Mouse (Mus musculus) hindbrain, embryonic 13.5 days (tissue): ENCODE measurements around the gene Ccl7. TPM values are rescaled to one million over a fixed set of nuclear protein-coding genes. Genes with fewer than 3 reads are reported as not detected.

Experiments used
- ATAC-seq: fragments of 200-750 bp; cut with Nextera tagmentation; 2 replicates; pipeline ENCODE4 v1.8.0; 2017; ENCODE audit warnings: moderate TSS enrichment; ENCODE audit not compliant: low FRiP score
- H3K27ac ChIP-seq: fragments of 300-500 bp; sonication (generic); 2 replicates; pipeline ENCODE4 v1.5.1; 2015; ENCODE audit warnings: inconsistent platforms, mild to moderate bottlenecking, moderate library complexity
- H3K27me3 ChIP-seq: fragments of 300-500 bp; sonication (generic); 2 replicates; pipeline ENCODE4 v1.6.1; 2015; ENCODE audit warnings: mild to moderate bottlenecking, inconsistent platforms
- H3K36me3 ChIP-seq: fragments of 300-500 bp; sonication (generic); 2 replicates; pipeline ENCODE4 v1.6.1; 2015; ENCODE audit warnings: mild to moderate bottlenecking, inconsistent platforms
- H3K4me1 ChIP-seq: fragments of 300-500 bp; sonication (generic); replicated peaks from 2 replicates; pipeline ENCODE4 v1.6.1; 2015; ENCODE audit warnings: inconsistent platforms
- H3K4me2 ChIP-seq: fragments of 300-500 bp; sonication (generic); 2 replicates; pipeline ENCODE4 v1.6.1; 2015; ENCODE audit warnings: inconsistent platforms, mild to moderate bottlenecking, moderate library complexity
- H3K4me3 ChIP-seq: fragments of 300-500 bp; sonication (generic); 2 replicates; pipeline ENCODE4 v1.5.1; 2015; ENCODE audit warnings: mild to moderate bottlenecking, inconsistent platforms
- H3K9ac ChIP-seq: fragments of 300-500 bp; sonication (generic); 2 replicates; pipeline ENCODE4 v1.6.1; 2015; ENCODE audit warnings: mild to moderate bottlenecking, inconsistent platforms
- H3K9me3 ChIP-seq: fragments of 300-500 bp; sonication (generic); 2 replicates; pipeline ENCODE4 v1.6.1; 2016; ENCODE audit warnings: inconsistent platforms
- WGBS: fragments of 180-500 bp; shearing (Covaris S2); methylation state at CpG from one replicate; pipeline ENCODE4 v1.1.7; 2015; 5-methylcytosine and 5-hydroxymethylcytosine counted together
- polyA plus RNA-seq: library from polyadenylated mRNA; unstranded; fragments of >200 nt; fragmentation: Nextera tagmentation; extraction: Ambion mirVana; gene quantifications from 2 replicates; pipeline ENCODE4 v1.2.1, GENCODE M21; 2015

Ccl7 gene
- 0.57 and 1.0 TPM in 2 replicates for polyA plus RNA-seq

DNA sequence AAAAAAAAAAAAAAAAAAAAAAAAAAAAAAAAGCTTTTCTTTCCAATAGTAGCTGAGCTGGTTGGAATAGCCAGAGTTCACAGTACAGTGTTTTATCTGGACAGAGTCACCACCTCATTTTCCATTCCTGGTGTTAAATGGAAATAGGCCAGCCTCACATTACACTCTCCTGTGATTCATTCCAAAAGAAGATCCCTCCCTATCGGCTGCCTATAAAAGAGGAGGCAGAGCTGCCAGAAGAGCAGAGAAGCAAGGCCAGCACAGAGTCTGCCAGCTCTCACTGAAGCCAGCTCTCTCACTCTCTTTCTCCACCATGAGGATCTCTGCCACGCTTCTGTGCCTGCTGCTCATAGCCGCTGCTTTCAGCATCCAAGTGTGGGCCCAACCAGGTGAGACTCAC lies at the start of gene Ccl7:
Gene Ccl7, plus strand, starts transcription at position 242 of the 400 bp plus-strand sequence.
- Histone ChIP-seq H3K4me3 (no peak within 1 kb of the TSS), H3K36me3 (no peaks in the 10 kb centered on the region), H3K4me1 (no peaks in the 10 kb centered on the region), H3K9ac (no peak within 1 kb of the TSS), H3K27ac (no peak within 1 kb of the TSS), H3K4me2 (no peak within 1 kb of the TSS), H3K9me3 (no peaks in the 10 kb centered on the region), H3K27me3 (no peaks in the 10 kb centered on the region)
- no peak for ATAC-seq
- WGBS, result 63% methylated on average over 3 of the region's 3 CpGs

GRCm38 (mm10) chr11:81996172-81996841 lies 49.2 kb upstream of the Ccl7 start:
- 66% methylated on average over 10 of the region's 10 CpGs for WGBS
- Histone ChIP-seq H3K27me3 (peaks cover 4% of the 10 kb centered on the region; the same call in 1 of the 2 replicates), H3K9ac (no peak overlapping the region), H3K4me1 (no peaks in the 10 kb centered on the region), H3K27ac (no peak overlapping the region), H3K4me3 (no peak overlapping the region), H3K4me2 (no peak overlapping the region), H3K9me3 (no peaks in the 10 kb centered on the region), H3K36me3 (no peaks in the 10 kb centered on the region)
- no peak; the same call in 1 of the 2 replicates for ATAC-seq

GRCm38 (mm10) chr11:81997085-81997484 lies 48.4 kb upstream of the Ccl7 start:
- Histone ChIP-seq H3K4me2 (no peak overlapping the region), H3K27me3 (peaks cover 6% of the 10 kb centered on the region; the same call in 1 of the 2 replicates), H3K9ac (no peak overlapping the region), H3K36me3 (no peaks in the 10 kb centered on the region), H3K4me3 (no peak overlapping the region), H3K27ac (no peak overlapping the region), H3K9me3 (no peaks in the 10 kb centered on the region), H3K4me1 (no peaks in the 10 kb centered on the region)
- ATAC-seq, result no peak
- 88% methylated on average over 5 of the region's 5 CpGs for WGBS

GRCm38 (mm10) chr11:81998646-81999045 lies 46.9 kb upstream of the Ccl7 start:
- H3K36me3 ChIP-seq, result no peaks in the 10 kb centered on the region
- no peaks in the 10 kb centered on the region for H3K4me1 ChIP-seq
- no peak overlapping the region for H3K4me2 ChIP-seq
- ATAC-seq, result no peak
- no peaks in the 10 kb centered on the region for H3K9me3 ChIP-seq
- WGBS, result 86% methylated on average over 3 of the region's 3 CpGs
- no peak overlapping the region for H3K27ac ChIP-seq
- H3K9ac ChIP-seq, result no peak overlapping the region
- H3K4me3 ChIP-seq, result no peak overlapping the region
- H3K27me3 ChIP-seq, result 0 out of 2 replicates have a peak, but pooled peaks cover 7% of the 10 kb centered on the region

DNA sequence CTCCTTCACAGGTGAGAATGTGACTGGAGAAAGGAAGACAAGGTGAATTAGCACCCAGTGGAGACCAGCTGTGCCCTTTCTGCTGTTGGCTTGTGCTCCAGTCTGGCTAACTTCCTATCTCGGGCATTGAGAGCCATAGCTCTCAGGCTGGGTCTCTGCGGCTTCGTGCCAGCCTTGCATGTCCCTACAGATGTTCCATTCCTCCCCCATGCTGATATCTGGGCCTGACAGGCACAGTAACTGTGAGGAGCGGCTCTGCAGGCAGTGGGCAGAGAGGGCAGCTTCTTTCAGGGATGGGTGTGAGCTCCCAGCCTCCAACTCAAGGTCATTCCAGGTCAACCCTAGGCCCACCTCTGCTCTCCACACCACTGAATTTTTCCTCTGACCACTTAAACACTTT lies 46.0 kb upstream of the Ccl7 start:
- Histone ChIP-seq H3K27me3 (0 out of 2 replicates have a peak, but pooled peaks cover 7% of the 10 kb centered on the region), H3K4me3 (no peak overlapping the region), H3K36me3 (no peaks in the 10 kb centered on the region), H3K9me3 (no peaks in the 10 kb centered on the region), H3K4me2 (no peak overlapping the region), H3K9ac (no peak overlapping the region), H3K27ac (no peak overlapping the region), H3K4me1 (no peaks in the 10 kb centered on the region)
- 92% methylated on average over 4 of the region's 4 CpGs for WGBS
- ATAC-seq, result no peak

DNA sequence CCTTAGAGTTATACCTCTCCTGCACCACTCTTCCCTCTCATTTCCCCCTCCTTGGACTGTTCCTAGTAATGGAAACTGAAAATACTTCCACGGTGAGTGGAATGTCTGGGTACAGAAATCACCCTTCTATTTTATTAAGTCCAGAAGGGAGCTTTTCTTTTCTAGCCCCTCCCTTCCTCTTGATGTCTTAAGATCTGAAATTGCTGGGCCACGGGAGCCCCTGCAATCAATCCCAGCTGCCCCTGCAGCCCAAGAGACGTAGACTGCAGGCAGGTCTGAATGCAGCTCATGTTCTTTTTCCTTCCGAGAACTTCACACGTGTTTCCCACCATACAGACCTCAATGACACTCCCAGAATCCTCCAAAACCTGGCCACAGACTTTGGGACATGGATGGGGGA lies 44.9 kb upstream of the Ccl7 start:
- H3K4me3 ChIP-seq, result no peak overlapping the region
- 0 out of 2 replicates have a peak, but pooled peaks cover 7% of the 10 kb centered on the region for H3K27me3 ChIP-seq
- H3K27ac ChIP-seq, result no peak overlapping the region
- no peak overlapping the region for H3K4me2 ChIP-seq
- H3K36me3 ChIP-seq, result no peaks in the 10 kb centered on the region
- no peak for ATAC-seq
- H3K9me3 ChIP-seq, result no peaks in the 10 kb centered on the region
- no peaks in the 10 kb centered on the region for H3K4me1 ChIP-seq
- WGBS, result 66% methylated on average over 5 of the region's 5 CpGs
- no peak overlapping the region for H3K9ac ChIP-seq

DNA sequence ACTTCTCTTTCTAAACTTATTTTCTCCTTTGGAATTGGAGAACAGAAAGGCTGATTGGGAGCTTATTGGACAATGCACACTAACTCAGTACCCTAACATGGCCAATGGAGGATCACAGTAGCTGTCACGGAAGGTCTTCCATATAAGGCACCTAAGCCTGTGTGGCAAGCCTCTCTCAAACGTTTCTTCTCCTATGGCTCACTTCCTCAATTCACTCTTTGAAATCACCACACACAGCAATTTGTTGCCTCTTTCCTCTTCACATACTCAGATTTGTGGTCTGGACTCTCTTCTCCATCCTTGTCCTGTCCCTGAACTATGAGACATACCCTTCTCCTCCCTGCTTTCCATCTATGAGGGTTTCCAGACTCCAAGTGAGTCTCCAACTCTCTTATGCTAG lies 40.7 kb upstream of the Ccl7 start:
- Histone ChIP-seq H3K27ac (no peak overlapping the region), H3K4me1 (peaks cover 16% of the 10 kb centered on the region), H3K4me2 (no peak overlapping the region), H3K36me3 (no peaks in the 10 kb centered on the region), H3K9me3 (no peaks in the 10 kb centered on the region), H3K27me3 (0 out of 2 replicates have a peak, but pooled peaks cover 3% of the 10 kb centered on the region), H3K4me3 (no peak overlapping the region), H3K9ac (no peak overlapping the region)
- ATAC-seq, result no peak
- WGBS, result 73% methylated on average over 2 of the region's 2 CpGs

DNA sequence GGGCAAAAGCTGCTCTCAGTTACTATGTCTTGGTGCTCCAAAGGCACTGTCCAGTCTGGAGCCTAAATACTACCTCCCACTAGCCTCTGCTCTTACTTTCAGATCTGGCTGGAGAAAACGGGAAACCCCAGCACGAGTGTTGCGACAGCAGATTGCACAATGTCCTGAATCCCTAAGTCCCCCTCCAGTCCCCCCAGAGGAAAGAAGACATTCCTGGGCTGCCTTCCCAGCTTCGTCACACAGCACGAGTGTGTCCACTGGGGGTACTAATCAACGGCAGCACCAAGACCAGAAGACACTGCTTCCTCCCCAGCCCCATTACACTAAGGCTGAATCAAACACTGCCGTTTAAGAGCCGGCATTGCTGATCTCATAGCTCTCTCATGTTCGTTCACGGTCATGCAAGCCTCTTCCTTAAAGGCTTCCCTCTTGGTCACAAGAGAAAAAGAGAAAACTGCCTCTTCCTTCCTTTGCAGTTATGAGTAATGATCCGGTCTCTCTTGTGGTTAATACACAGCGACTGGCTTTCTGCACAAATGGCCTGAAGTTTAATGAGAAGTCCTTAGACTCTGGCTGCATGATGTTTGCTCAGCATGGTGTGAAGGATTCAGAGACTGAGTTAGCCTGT lies 38.6 kb upstream of the Ccl7 start:
- Histone ChIP-seq H3K9ac (no peak overlapping the region), H3K27ac (peak overlapping the region; percentile 50), H3K9me3 (no peaks in the 10 kb centered on the region), H3K27me3 (0 out of 2 replicates have a peak, but pooled peaks cover 2% of the 10 kb centered on the region), H3K36me3 (no peaks in the 10 kb centered on the region), H3K4me2 (no peak overlapping the region), H3K4me1 (peaks cover 16% of the 10 kb centered on the region), H3K4me3 (no peak overlapping the region)
- 63% methylated on average over 12 of the region's 12 CpGs for WGBS
- no peak for ATAC-seq

GRCm38 (mm10) chr11:82010115-82010514 lies 35.4 kb upstream of the Ccl7 start:
- no peaks in the 10 kb centered on the region for H3K9me3 ChIP-seq
- WGBS, result 94% methylated on average over 3 of the region's 3 CpGs
- no peak overlapping the region for H3K27ac ChIP-seq
- H3K36me3 ChIP-seq, result no peaks in the 10 kb centered on the region
- no peaks in the 10 kb centered on the region for H3K27me3 ChIP-seq
- H3K4me3 ChIP-seq, result no peak overlapping the region
- ATAC-seq, result no peak
- H3K4me1 ChIP-seq, result peaks cover 16% of the 10 kb centered on the region
- H3K9ac ChIP-seq, result no peak overlapping the region
- no peak overlapping the region for H3K4me2 ChIP-seq

DNA sequence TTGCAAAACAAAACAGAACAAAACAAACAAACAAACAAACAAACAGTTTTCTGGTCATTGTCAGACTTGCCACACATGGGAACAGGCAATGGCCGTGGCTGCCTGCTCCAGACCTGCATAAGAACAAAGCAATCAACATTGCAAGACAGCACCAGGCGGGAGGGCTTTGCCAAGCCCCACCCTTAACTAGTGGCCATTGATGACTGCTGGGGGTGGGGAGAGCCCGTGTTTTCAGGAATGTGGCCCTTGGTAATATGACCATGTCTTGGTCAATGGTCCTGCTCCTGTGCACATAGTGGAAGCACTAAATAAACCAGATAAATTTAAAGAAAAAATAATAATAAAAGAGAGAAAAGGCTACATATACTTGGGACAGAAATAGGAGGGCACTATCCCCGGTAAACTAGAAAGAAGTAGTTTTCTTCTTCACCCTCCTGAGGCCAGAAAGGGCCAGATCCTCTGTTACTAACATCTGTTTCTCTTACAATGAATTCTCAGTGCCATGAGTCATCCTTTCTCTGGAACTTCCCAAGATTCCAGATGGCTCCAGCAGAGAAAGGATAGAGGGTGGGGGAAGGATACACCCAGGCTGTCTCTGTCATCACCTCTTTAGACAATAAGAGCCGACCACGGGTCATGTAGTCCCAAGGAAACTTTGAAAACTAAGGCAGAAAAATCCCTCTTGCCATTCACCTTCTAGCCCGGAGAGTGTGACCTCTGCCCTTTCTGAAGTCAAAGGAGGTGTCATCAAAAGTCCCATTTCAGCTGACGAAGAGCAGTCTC lies 33.9 kb upstream of the Ccl7 start:
- Histone ChIP-seq H3K9ac (no peak overlapping the region), H3K27ac (no peak overlapping the region), H3K9me3 (no peaks in the 10 kb centered on the region), H3K36me3 (no peaks in the 10 kb centered on the region), H3K4me2 (no peak overlapping the region), H3K4me1 (peaks cover 15% of the 10 kb centered on the region), H3K27me3 (no peaks in the 10 kb centered on the region), H3K4me3 (no peak overlapping the region)
- ATAC-seq, result no peak
- 49% methylated on average over 8 of the region's 8 CpGs for WGBS

- no peaks in the 10 kb centered on the region for H3K27me3 ChIP-seq
- no peaks in the 10 kb centered on the region for H3K36me3 ChIP-seq
- H3K9me3 ChIP-seq, result no peaks in the 10 kb centered on the region
- 24% methylated on average over 1 of the region's 1 CpGs for WGBS
- H3K27ac ChIP-seq, result no peak overlapping the region
- ATAC-seq, result no peak
- no peak overlapping the region for H3K4me3 ChIP-seq
- H3K4me2 ChIP-seq, result no peak overlapping the region
- H3K4me1 ChIP-seq, result no peaks in the 10 kb centered on the region
- no peak overlapping the region for H3K9ac ChIP-seq
These were observed 31.8 kb upstream of the Ccl7 start for GRCm38 (mm10) chr11:82013756-82014155.

- no peaks in the 10 kb centered on the region for H3K36me3 ChIP-seq
- no peak overlapping the region for H3K27ac ChIP-seq
- H3K4me3 ChIP-seq, result no peak overlapping the region
- H3K4me1 ChIP-seq, result 0 out of 2 replicates have a peak, but pooled peaks cover 2% of the 10 kb centered on the region
- 73% methylated on average over 2 of the region's 2 CpGs for WGBS
- H3K27me3 ChIP-seq, result no peaks in the 10 kb centered on the region
- no peak overlapping the region for H3K4me2 ChIP-seq
- no peak overlapping the region for H3K9ac ChIP-seq
- no peak for ATAC-seq
- no peaks in the 10 kb centered on the region for H3K9me3 ChIP-seq
These were observed 30.4 kb upstream of the Ccl7 start for GRCm38 (mm10) chr11:82015066-82015465.
